Mouse (Mus musculus) megakaryocyte, adult 5-6 weeks (primary cell): ENCODE data around the gene Map3k5. TPM values are rescaled to one million over a fixed set of nuclear protein-coding genes. Genes with fewer than 3 reads are reported as not detected.

ENCODE experiments used
- ATAC-seq: 2 replicates; pipeline ENCODE4 v1.8.0; 2016; ENCODE audit warnings: mild to moderate bottlenecking, inconsistent platforms; ENCODE audit not compliant: poor library complexity, severe bottlenecking
- total RNA-seq, 2 experiments: library from RNA; stranded (forward) in 1 of 2; stranded (reverse) in 1 of 2; fragments of 153-499, 151-499 nt in 1 of 2; fragments of 221-1000, 200-1000 nt in 1 of 2; gene quantifications; 2 replicates each; pipeline versions ENCODE4 v1.2.3 to v1.2.4; 2015 to 2017

Gene Map3k5
- total RNA-seq, 2 experiments from 2014 or later, result 25.4 to 36.7 TPM

DNA sequence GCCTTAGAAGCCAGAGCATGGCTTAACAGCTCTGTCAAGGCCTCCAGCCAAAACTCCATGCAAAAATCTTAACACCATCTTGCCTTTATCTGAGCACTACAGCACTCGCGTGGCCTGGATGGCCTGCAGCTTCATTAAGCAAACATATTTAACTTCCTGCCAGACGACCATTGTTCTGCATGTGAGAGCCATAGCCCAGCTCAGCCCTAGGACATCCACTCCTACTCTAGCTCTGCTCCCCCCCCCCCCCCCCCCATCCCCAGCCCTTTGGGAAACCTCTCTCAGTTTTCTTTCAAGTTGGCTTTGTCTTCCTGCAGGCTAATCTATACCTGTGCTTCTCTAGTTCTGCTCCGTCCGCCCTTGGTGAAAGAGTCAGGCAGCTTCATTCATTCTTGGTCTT lies 67.7 kb downstream of the Map3k5 start:
- no peak for ATAC-seq

DNA sequence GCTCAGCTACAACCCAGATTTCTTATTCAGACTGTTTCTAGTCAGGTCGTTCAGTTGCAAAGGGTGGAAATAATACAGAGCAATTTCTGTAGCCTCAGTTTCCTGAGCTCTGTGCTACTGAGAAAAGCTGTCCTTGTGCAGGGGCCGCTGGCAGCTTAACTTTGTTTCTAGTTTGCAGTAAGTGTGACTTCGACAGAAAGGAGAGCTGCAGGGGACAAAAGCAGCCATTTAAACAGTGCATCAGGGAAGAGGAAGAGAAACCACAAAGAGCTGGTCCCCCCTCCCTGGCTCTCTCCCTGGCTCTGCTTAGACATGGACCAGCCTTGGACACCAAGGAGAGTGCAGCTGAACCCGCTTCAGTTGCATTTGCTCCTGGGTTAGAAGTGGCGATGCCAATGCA lies 68.7 kb downstream of the Map3k5 start:
- peak; percentile 83 for ATAC-seq

DNA sequence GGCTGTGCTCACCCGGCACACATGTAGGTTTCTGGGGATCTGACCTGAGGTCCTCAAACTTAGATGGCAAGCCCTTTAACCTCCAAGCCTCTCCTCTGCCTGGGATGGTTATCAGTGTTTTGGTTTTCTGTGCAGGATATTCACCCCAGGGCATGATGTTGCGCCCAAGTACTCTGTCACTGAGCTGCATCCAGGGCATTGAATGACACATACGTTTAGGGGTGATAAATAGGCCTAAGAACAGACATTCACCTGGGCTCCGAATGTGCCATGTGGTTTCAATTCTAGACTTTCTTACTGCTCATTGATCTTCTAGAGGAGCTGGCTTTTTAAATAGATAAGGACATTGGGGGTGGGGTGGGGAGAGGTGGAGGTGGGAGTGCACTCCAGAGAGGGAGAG lies 70.5 kb downstream of the Map3k5 start:
- ATAC-seq, result no peak

DNA sequence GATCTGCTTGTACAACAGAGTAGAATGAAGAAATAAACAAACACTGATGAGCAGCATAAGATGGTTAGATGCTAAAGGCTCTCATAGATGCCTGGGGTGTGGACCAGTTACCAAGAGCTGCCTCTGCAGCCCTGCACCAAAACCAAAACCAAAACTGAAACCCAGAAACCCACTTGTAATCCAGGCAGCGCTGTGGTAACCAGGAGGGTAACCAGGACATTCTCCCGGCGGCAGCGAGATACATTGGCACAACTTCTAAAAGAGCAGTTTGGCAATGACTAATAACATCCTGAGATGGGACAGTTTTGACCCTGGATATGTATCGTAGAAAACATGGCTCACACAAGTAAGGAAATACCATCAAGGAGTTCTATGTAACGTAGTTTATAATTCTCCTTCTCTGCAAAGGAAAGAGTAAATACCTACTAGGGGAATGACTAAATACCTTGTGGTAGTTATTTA lies 71.2 kb downstream of the Map3k5 start:
- ATAC-seq, result peak; percentile 60

DNA sequence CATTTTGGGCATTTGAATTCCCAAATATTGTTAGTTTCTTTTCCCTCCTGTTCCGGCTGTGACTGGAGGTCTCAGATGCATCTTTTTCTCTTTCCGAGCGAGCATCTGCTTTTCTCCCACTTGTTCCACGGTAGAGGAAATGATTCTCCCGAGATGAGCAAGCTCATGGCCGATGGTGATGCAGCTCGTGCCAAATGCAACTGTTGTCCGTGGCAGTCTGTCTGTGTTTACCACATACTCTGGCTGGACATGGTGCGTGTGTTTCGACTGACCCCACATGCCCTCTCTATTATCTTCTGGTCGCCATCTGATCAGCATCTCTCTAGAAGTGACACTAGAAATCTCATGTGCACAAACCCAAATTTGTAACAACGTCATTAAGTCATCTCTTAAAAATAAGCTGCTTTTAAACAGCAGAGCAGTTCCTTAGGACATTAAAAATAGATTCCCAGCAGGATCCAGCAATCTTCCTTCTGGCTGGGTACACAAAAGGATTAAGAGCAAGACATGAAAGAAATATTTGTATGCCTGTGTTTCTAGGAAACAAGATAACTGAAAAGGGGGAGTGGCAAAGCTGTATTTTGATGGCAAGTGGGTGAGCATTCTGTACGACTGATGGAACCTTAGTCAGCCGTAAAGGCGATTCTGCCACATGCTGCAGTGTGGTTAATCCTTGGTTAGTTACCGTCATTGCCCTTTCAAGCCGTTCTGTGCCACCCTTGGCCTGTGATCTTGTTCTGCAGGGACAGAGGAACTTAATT lies 72.2 kb downstream of the Map3k5 start:
- no peak for ATAC-seq

- peak; percentile 76 for ATAC-seq
Measured at GRCm38 (mm10) chr10:20009310-20009709, 75.0 kb downstream of the Map3k5 start.

DNA sequence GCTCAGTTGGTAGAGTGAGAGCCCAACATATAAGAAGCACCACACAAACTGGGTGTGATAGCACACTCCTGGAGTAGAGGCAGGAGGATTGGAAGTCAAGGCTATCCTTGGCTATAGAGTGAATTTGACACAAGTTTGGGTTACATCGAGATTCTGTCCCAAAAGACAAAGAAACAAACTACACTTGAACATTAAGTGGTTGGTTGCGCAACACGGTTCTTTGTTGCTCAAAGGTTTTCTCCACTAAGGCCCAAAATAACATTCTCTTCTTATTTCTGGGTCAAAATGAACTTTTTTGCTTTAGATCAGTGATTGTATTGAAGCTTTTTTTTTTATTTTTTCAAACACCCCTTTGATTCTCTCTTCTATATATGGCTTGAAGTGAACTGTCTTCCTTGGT lies 75.7 kb downstream of the Map3k5 start:
- ATAC-seq, result no peak

- no peak for ATAC-seq
Measured at GRCm38 (mm10) chr10:20018406-20018805, 84.1 kb downstream of the Map3k5 start.

- no peak for ATAC-seq
Measured at GRCm38 (mm10) chr10:20018806-20019205, 84.5 kb downstream of the Map3k5 start.

GRCm38 (mm10) chr10:20021256-20021655 lies 87.0 kb downstream of the Map3k5 start:
- ATAC-seq, result no peak

GRCm38 (mm10) chr10:20021670-20022468 lies 87.6 kb downstream of the Map3k5 start:
- no peak for ATAC-seq

DNA sequence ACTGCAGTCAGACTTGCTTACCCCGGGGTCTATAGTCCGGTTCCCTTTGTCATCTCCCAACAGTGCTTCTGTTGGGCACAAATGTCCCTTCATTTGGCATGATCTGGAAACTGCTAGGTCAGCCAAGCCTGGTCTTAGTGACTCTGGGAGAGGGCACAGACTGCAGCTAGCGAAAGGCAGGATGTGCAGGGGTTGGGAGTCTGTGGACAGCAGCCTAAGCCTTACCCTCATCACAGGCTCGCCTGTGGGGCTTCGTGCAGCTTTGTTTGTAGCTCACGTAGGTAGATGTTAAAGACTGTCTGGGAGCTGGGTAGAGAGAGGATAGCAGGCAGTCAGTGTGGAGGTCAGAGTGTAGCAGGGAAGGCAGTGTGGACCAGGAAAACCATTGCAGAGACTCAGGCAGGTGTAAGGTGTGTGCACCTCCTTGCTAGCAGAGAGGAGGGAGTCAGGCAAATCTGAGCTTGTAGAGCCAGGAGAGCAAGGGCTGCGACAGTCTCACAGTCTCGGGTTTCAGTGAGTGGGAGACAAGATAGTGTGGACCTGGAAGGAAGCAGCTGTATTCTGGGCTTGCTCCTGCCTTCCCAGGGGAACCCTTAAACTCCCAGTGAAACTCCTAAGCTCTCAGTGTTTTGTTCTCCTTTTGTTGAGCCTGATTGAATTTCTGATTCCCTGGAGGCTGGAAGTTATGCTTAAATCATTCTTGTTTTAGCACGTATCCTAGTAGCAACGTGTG lies 88.5 kb downstream of the Map3k5 start:
- ATAC-seq, result no peak

DNA sequence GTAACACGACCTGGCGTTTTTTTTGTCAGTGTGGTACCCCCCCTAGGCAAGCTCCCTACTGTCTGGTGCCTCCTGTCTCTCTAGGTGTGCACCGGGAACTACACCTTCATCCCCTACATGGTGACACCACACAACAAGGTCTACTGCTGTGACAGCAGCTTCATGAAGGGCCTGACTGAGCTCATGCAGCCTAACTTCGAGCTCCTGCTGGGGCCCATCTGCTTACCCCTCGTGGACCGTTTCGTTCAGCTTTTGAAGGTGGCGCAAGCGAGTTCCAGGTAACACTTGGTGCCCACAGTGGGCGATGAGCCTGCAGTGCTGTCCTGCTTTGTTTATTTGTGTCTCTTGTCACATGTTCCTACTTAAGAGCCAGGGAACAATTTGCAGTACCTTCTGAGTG lies 89.3 kb downstream of the Map3k5 start:
- no peak for ATAC-seq

- no peak for ATAC-seq
Measured at GRCm38 (mm10) chr10:20024891-20025290, 90.6 kb downstream of the Map3k5 start.

- ATAC-seq, result no peak
Measured at GRCm38 (mm10) chr10:20025781-20026520, 91.7 kb downstream of the Map3k5 start.

- no peak for ATAC-seq
Measured at GRCm38 (mm10) chr10:20030703-20031102, 96.4 kb downstream of the Map3k5 start.

- no peak for ATAC-seq
Measured at GRCm38 (mm10) chr10:20031936-20032335, 97.7 kb downstream of the Map3k5 start.

GRCm38 (mm10) chr10:20036375-20036774 lies 102.1 kb downstream of the Map3k5 start:
- peak; percentile 54 for ATAC-seq

DNA sequence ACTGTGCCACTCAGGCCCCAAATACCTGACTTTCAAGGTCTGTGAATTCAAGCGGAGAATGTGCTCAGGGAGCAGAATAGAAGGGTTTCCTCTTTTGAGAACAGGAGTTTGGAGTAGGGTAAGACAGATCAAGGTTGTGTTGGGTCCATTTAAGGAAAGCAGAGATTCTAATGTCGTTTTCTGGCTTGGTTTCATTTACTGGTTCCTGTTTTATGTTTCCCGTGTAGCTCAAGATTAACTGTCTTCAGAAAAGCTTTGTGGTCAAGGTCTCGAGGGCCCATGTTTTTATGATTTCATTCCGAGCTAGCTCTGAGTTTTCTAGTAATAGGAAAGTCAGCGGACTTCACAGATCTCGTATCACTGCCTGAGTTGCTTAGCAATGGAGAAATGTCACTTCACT lies 102.6 kb downstream of the Map3k5 start:
- peak; percentile 72 for ATAC-seq

DNA sequence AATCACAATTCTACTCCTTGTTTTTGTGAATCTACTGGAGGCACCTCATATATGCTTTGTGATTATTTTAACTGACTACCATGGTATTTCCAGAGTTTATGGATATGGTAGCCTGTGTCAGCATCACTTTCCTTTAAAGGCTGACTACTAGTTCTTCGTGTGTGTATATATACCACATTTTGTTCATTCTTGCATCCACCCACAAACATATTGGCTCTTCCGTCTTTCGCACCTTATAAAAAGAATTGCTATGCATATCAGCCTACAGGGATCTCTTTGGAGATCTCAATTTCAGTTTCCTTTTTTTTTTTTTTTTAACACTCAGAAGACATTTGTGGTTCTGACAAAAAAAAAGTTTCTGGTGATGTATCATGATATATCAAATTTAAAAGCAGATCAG lies 105.3 kb downstream of the Map3k5 start:
- ATAC-seq, result no peak

DNA sequence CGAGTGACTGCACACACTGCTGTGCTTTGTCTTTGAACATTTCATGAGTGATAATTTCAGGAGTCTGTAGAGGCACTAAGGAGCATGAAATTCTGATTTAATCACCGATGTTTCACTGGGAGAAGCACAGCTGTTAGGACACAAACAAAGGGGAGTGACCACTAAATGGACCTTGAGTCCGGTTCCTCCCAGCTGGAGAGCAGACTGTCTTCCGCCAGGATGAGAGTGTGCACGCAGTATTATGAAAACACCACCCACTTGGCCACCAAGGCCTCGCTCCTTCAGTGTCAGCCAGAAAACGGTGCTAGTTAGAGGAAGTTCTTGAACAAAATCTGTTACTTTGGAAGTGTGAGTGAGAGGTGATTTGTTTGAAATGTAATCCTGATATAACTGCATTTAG lies 105.8 kb downstream of the Map3k5 start:
- ATAC-seq, result no peak
